Mouse (Mus musculus) embryo, embryonic 10 days (tissue): ENCODE measurements around the gene Cebpb.
A peak's percentile ranks its signal among the peaks of the same experiment; 100 is the strongest.

Source experiments
- DNase-seq: peaks from one replicate; pipeline ENCODE4 v3.0.0-alpha.2; 2015; ENCODE audit warnings: low spot score

Cebpb gene

GRCm38 (mm10) chr2:167691871-167692661 is 3.4 kb downstream of the Cebpb start:
- no peak for DNase-seq

GRCm38 (mm10) chr2:167692831-167693230 is 4.1 kb downstream of the Cebpb start:
- no peak for DNase-seq

- DNase-seq, result no peak
Measured at GRCm38 (mm10) chr2:167693540-167693939, 4.8 kb downstream of the Cebpb start.

GRCm38 (mm10) chr2:167694244-167694643 is 5.5 kb downstream of the Cebpb start:
- DNase-seq, result no peak

- no peak for DNase-seq
Measured at GRCm38 (mm10) chr2:167694963-167695362, 6.2 kb downstream of the Cebpb start.

GRCm38 (mm10) chr2:167695491-167695890 is 6.8 kb downstream of the Cebpb start:
- no peak for DNase-seq

- no peak for DNase-seq
Measured at GRCm38 (mm10) chr2:167696143-167696542, 7.4 kb downstream of the Cebpb start.

GRCm38 (mm10) chr2:167697902-167698301 is 9.2 kb downstream of the Cebpb start:
- no peak for DNase-seq

GRCm38 (mm10) chr2:167700018-167700417 is 11.3 kb downstream of the Cebpb start:
- no peak for DNase-seq

- no peak for DNase-seq
Measured at GRCm38 (mm10) chr2:167701472-167701871, 12.8 kb downstream of the Cebpb start.

GRCm38 (mm10) chr2:167702126-167702525 is 13.4 kb downstream of the Cebpb start:
- no peak for DNase-seq

GRCm38 (mm10) chr2:167704409-167704808 is 15.7 kb downstream of the Cebpb start:
- DNase-seq, result no peak

GRCm38 (mm10) chr2:167706183-167706939 is 17.6 kb downstream of the Cebpb start:
- no peak for DNase-seq

- no peak for DNase-seq
Measured at GRCm38 (mm10) chr2:167708373-167708772, 19.7 kb downstream of the Cebpb start.

- no peak for DNase-seq
Measured at GRCm38 (mm10) chr2:167709969-167710368, 21.3 kb downstream of the Cebpb start.

GRCm38 (mm10) chr2:167710574-167710973 is 21.9 kb downstream of the Cebpb start:
- no peak for DNase-seq

- DNase-seq, result peak; percentile 14
Measured at GRCm38 (mm10) chr2:167712872-167713821, 24.4 kb downstream of the Cebpb start.

- DNase-seq, result no peak
Measured at GRCm38 (mm10) chr2:167714298-167714697, 25.6 kb downstream of the Cebpb start.

GRCm38 (mm10) chr2:167715008-167715407 is 26.3 kb downstream of the Cebpb start:
- no peak for DNase-seq

- DNase-seq, result no peak
Measured at GRCm38 (mm10) chr2:167717208-167717607, 28.5 kb downstream of the Cebpb start.

GRCm38 (mm10) chr2:167719520-167719919 is 30.8 kb downstream of the Cebpb start:
- no peak for DNase-seq
